Mouse (Mus musculus): ENCODE measurements at regions not wholly inside any gene's neighbourhood (a gene's known extent, or its start where the extent isn't known, plus 50 kb on each side); places are given as distances from the start of the nearest gene placed in this dataset.

DNA sequence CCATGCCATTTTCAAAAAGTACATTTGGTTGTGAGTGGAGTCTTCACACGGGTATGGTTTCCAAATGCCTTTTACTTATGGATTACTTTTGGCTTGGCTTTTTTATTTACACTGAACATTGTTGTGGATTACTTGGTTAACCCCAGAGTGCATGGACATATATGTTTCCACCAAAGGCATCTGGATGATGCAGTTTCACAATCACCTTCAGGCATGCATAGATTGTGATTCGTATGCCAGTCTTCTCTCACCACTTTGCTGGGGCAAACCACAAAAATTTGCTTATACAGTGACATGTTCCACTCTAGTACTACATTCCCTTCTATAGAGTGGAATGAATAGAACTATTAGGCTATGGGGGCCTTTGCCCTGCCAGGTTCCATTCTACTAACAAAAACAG is 278.4 kb upstream of the Gm9747 start:
- 96% methylated on average over 2 of the region's 2 CpGs for WGBS
- H3K4me2 ChIP-seq (ENCODE audit: low read length): no peak overlapping the region
- H3K27me3 ChIP-seq (ENCODE audit: control insufficient read depth, insufficient read depth, low read depth, low read length): no peaks in the 10 kb centered on the region
- no peaks in the 10 kb centered on the region for H3K4me1 ChIP-seq (ENCODE audit: control insufficient read depth, insufficient read depth, low read length)
- H3K4me3 ChIP-seq (ENCODE audit: low read depth, low read length): no peak overlapping the region
- no peaks in the 10 kb centered on the region for H3K9me3 ChIP-seq (replicated peaks; ENCODE audit: control insufficient read depth, low read length, poor library complexity, severe bottlenecking)
- ATAC-seq: no peak
- H3K27ac ChIP-seq (ENCODE audit: low read length): no peak overlapping the region
- no peak overlapping the region for H3K9ac ChIP-seq (ENCODE audit: low read depth, low read length)
- no peaks in the 10 kb centered on the region for H3K36me3 ChIP-seq (ENCODE audit: control insufficient read depth, insufficient read depth, low read length)

DNA sequence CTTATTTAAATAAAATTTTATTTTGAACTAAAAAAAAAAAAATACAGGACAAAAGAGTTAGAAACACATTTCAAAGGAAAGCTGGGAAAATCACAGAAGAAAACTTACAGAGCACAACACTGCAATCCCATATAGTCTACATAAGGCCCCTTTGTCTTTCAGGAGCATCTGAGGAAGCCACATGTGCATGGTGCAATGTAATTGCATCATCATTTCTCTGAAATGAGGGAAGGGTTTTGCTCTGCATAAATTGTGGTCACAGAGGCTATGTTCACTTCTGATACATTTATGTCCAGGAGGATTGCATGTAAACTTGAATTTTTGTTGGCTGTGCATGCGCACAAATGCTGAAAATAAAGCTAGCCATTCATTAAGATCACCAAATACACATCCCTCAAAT is 265.9 kb upstream of the Gm9747 start:
- Histone ChIP-seq H3K4me2 (ENCODE audit: low read length) (no peak overlapping the region), H3K27ac (ENCODE audit: low read length) (no peak overlapping the region), H3K4me3 (ENCODE audit: low read depth, low read length) (no peak overlapping the region), H3K27me3 (ENCODE audit: control insufficient read depth, insufficient read depth, low read depth, low read length) (no peaks in the 10 kb centered on the region), H3K9ac (ENCODE audit: low read depth, low read length) (no peak overlapping the region), H3K36me3 (ENCODE audit: control insufficient read depth, insufficient read depth, low read length) (no peaks in the 10 kb centered on the region), H3K4me1 (ENCODE audit: control insufficient read depth, insufficient read depth, low read length) (no peaks in the 10 kb centered on the region), H3K9me3 (replicated peaks; ENCODE audit: control insufficient read depth, low read length, poor library complexity, severe bottlenecking) (no peaks in the 10 kb centered on the region)
- 93% methylated on average over 1 of the region's 1 CpGs for WGBS
- no peak for ATAC-seq

DNA sequence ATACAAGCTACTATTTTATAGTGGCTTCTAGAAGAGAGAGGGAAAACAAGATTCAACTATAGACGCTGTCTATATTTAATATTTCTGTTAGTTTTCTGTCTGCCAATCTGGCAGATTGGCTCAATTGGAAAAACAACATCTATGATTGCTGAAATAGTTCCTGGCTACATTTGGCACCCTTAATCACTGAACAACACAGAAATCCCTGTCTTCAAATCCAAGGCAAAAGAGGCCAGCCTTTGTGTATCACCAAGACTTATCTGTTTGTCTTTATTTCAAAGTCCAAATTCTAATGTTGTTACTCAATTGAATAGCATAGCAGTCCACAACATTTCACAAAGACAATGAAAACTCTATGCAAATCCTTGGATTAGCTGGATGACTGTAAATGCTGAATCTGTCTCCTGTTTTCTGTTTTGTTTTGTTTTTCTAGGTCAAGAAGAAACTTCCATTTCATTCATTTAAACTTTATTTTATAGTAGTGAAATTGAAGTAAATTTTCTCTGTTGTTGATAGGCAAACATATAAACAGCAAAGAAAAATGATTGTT is 265.1 kb upstream of the Gm9747 start:
- no peak overlapping the region for H3K4me3 ChIP-seq (ENCODE audit: low read depth, low read length)
- WGBS: 84% methylated on average over 1 of the region's 1 CpGs
- no peak overlapping the region for H3K27ac ChIP-seq (ENCODE audit: low read length)
- H3K9ac ChIP-seq (ENCODE audit: low read depth, low read length): no peak overlapping the region
- no peak for ATAC-seq
- H3K36me3 ChIP-seq (ENCODE audit: control insufficient read depth, insufficient read depth, low read length): no peaks in the 10 kb centered on the region
- no peaks in the 10 kb centered on the region for H3K9me3 ChIP-seq (replicated peaks; ENCODE audit: control insufficient read depth, low read length, poor library complexity, severe bottlenecking)
- no peaks in the 10 kb centered on the region for H3K27me3 ChIP-seq (ENCODE audit: control insufficient read depth, insufficient read depth, low read depth, low read length)
- H3K4me1 ChIP-seq (ENCODE audit: control insufficient read depth, insufficient read depth, low read length): no peaks in the 10 kb centered on the region
- H3K4me2 ChIP-seq (ENCODE audit: low read length): no peak overlapping the region

DNA sequence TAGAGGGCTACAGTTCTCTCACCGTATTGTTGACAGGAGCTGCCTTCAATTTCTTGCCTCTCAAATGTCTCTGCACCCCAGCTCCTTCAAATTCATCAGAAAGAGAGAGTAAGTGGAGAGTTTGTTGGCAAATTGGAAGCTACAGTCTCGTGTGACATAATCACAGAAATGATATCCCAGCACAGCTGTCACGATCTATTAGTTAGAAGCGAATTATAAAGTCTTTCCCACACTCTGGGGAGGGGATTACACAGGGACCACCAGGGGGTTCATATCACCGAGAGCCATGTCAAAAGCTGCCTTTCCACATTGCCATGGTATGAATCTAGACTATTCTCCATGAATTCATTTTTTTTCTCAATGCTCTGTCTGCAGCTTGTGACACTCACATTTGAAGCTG is 260.3 kb upstream of the Gm9747 start:
- no peaks in the 10 kb centered on the region for H3K9me3 ChIP-seq (replicated peaks; ENCODE audit: control insufficient read depth, low read length, poor library complexity, severe bottlenecking)
- H3K4me3 ChIP-seq (ENCODE audit: low read depth, low read length): no peak overlapping the region
- H3K36me3 ChIP-seq (ENCODE audit: control insufficient read depth, insufficient read depth, low read length): no peaks in the 10 kb centered on the region
- no peak overlapping the region for H3K4me2 ChIP-seq (ENCODE audit: low read length)
- H3K27ac ChIP-seq (ENCODE audit: low read length): no peak overlapping the region
- no peaks in the 10 kb centered on the region for H3K27me3 ChIP-seq (ENCODE audit: control insufficient read depth, insufficient read depth, low read depth, low read length)
- 61% methylated on average over 5 of the region's 5 CpGs for WGBS
- no peak for ATAC-seq
- H3K9ac ChIP-seq (ENCODE audit: low read depth, low read length): no peak overlapping the region
- H3K4me1 ChIP-seq (ENCODE audit: control insufficient read depth, insufficient read depth, low read length): no peaks in the 10 kb centered on the region

DNA sequence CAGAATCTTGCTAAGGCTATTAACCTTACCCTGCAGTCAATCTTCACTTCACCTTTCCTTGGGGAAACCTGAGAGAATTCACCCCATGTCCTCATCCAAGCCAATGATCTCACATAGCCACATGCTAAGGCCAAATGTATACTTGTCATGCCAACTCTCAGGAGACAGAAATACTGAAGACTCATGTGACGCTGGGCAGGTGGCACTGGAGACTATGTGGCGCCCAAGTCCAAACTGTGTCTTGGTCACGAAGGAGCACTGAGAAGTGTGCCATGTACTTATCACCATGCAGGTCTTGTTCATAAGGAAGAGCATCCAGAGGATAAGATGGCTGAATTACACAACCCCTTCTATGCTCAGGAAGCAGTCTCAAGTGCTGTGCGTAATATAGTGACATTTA is 259.4 kb upstream of the Gm9747 start:
- H3K4me1 ChIP-seq (ENCODE audit: control insufficient read depth, insufficient read depth, low read length): no peaks in the 10 kb centered on the region
- no peak overlapping the region for H3K4me2 ChIP-seq (ENCODE audit: low read length)
- no peaks in the 10 kb centered on the region for H3K9me3 ChIP-seq (replicated peaks; ENCODE audit: control insufficient read depth, low read length, poor library complexity, severe bottlenecking)
- no peak for ATAC-seq
- H3K27me3 ChIP-seq (ENCODE audit: control insufficient read depth, insufficient read depth, low read depth, low read length): no peaks in the 10 kb centered on the region
- no peak overlapping the region for H3K27ac ChIP-seq (ENCODE audit: low read length)
- WGBS: 92% methylated on average over 4 of the region's 4 CpGs
- H3K9ac ChIP-seq (ENCODE audit: low read depth, low read length): no peak overlapping the region
- H3K4me3 ChIP-seq (ENCODE audit: low read depth, low read length): no peak overlapping the region
- no peaks in the 10 kb centered on the region for H3K36me3 ChIP-seq (ENCODE audit: control insufficient read depth, insufficient read depth, low read length)

DNA sequence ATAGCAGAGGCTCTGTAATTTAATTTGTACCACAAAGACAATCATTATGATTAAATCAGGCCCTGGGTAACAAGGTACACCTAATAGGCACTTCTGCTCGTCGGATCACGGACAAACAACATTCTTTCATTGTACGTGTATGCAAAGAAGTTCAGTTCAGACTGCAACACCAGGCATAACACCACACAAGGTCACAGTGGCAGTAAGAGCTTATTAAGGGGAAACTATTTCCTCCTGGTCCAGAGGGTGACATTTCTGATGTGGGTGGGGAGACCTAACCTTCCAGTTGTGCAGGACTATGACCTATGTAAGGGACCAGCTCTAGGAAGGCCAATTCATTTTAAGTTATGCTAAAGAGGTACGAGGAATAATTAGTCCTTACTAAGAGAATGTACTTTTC is 225.0 kb upstream of the Gm9747 start:
- Histone ChIP-seq H3K27me3 (ENCODE audit: control insufficient read depth, insufficient read depth, low read depth, low read length) (no peaks in the 10 kb centered on the region), H3K4me2 (ENCODE audit: low read length) (no peak overlapping the region), H3K9me3 (replicated peaks; ENCODE audit: control insufficient read depth, low read length, poor library complexity, severe bottlenecking) (no peaks in the 10 kb centered on the region), H3K4me1 (ENCODE audit: control insufficient read depth, insufficient read depth, low read length) (no peaks in the 10 kb centered on the region), H3K9ac (ENCODE audit: low read depth, low read length) (no peak overlapping the region), H3K4me3 (ENCODE audit: low read depth, low read length) (no peak overlapping the region), H3K36me3 (ENCODE audit: control insufficient read depth, insufficient read depth, low read length) (no peaks in the 10 kb centered on the region), H3K27ac (ENCODE audit: low read length) (no peak overlapping the region)
- ATAC-seq: no peak
- 77% methylated on average over 5 of the region's 5 CpGs for WGBS

DNA sequence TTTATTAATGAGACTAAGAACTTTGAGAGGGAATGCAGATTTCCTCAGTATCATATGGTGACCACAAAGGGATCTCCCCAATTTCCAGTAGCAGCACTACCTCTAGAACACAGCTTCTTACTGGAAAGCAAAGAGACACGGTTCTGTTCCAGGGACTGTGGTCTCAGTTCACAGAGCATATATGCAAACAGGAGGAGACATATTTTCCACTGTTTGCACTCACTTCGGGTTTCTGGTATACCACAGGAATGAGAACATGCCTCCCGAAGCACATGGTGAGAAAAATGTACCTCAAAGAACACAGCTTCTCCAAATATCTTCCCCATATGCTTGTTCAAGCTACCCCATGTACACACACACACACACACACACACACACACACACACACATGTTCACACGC is 224.1 kb upstream of the Gm9747 start:
- Histone ChIP-seq H3K36me3 (ENCODE audit: control insufficient read depth, insufficient read depth, low read length) (no peaks in the 10 kb centered on the region), H3K9me3 (replicated peaks; ENCODE audit: control insufficient read depth, low read length, poor library complexity, severe bottlenecking) (no peaks in the 10 kb centered on the region), H3K4me3 (ENCODE audit: low read depth, low read length) (no peak overlapping the region), H3K27me3 (ENCODE audit: control insufficient read depth, insufficient read depth, low read depth, low read length) (no peaks in the 10 kb centered on the region), H3K4me2 (ENCODE audit: low read length) (no peak overlapping the region), H3K27ac (ENCODE audit: low read length) (no peak overlapping the region), H3K4me1 (ENCODE audit: control insufficient read depth, insufficient read depth, low read length) (no peaks in the 10 kb centered on the region), H3K9ac (ENCODE audit: low read depth, low read length) (no peak overlapping the region)
- 87% methylated on average over 4 of the region's 4 CpGs for WGBS
- no peak for ATAC-seq

DNA sequence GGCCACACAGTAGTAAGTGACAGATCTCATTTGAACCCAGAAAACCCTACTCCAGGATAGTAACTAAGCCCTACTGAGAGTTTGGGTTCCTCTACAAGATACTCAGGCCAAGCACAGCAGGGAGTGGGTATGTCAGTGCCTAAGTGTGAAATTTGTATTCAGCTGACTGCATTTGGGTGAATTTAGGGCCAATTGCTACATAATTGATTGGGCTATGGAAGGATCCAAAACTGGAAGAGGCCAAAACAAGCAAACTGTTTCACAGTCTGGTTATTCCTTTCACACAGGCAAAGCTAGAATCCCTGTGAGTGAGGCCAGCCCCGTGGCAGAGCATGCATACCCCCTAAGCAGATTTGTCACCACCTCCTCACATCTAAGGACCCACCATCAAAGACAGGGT is 221.9 kb upstream of the Gm9747 start:
- Histone ChIP-seq H3K4me1 (ENCODE audit: control insufficient read depth, insufficient read depth, low read length) (no peaks in the 10 kb centered on the region), H3K4me3 (ENCODE audit: low read depth, low read length) (no peak overlapping the region), H3K9ac (ENCODE audit: low read depth, low read length) (no peak overlapping the region), H3K27ac (ENCODE audit: low read length) (no peak overlapping the region), H3K27me3 (ENCODE audit: control insufficient read depth, insufficient read depth, low read depth, low read length) (no peaks in the 10 kb centered on the region), H3K36me3 (ENCODE audit: control insufficient read depth, insufficient read depth, low read length) (no peaks in the 10 kb centered on the region), H3K4me2 (ENCODE audit: low read length) (no peak overlapping the region), H3K9me3 (replicated peaks; ENCODE audit: control insufficient read depth, low read length, poor library complexity, severe bottlenecking) (no peaks in the 10 kb centered on the region)
- no peak for ATAC-seq
- WGBS: 58% methylated on average over 1 of the region's 1 CpGs

DNA sequence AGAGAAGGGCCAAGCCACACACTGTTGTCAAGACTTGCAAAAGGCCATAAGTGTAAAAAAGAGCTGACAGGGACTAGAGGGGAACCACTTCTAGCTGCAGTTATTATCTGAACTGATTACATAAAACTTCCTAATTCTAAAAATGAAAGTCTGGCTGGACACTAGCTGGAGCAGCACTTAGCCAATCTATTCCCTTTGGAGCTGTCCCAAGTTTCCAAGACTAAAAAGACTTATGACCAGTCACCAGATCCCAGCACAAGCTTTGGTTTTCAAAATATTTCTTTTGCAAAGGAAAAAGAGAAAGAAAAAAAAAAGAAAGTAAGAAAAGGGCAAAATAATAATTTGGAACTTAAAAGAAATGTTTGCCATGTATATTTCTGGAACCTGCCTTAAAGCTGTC is 217.6 kb upstream of the Gm9747 start:
- no peak for ATAC-seq

More for the DNA sequence above, 217.6 kb upstream of the Gm9747 start:
- Histone ChIP-seq H3K4me3 (ENCODE audit: low read depth, low read length) (no peak overlapping the region), H3K27ac (ENCODE audit: low read length) (no peak overlapping the region), H3K4me2 (ENCODE audit: low read length) (no peak overlapping the region), H3K4me1 (ENCODE audit: control insufficient read depth, insufficient read depth, low read length) (no peaks in the 10 kb centered on the region), H3K9ac (ENCODE audit: low read depth, low read length) (no peak overlapping the region), H3K9me3 (replicated peaks; ENCODE audit: control insufficient read depth, low read length, poor library complexity, severe bottlenecking) (no peaks in the 10 kb centered on the region), H3K36me3 (ENCODE audit: control insufficient read depth, insufficient read depth, low read length) (no peaks in the 10 kb centered on the region), H3K27me3 (ENCODE audit: control insufficient read depth, insufficient read depth, low read depth, low read length) (no peaks in the 10 kb centered on the region)

Measured in midbrain, embryonic 16.5 days (tissue).